Mouse (Mus musculus): ENCODE results near the gene Itga7. TPM values are rescaled to one million over a fixed set of nuclear protein-coding genes. Genes with fewer than 3 reads are reported as not detected.

The Itga7 gene
- total RNA-seq, 1 experiment, result 17.6 TPM

DNA sequence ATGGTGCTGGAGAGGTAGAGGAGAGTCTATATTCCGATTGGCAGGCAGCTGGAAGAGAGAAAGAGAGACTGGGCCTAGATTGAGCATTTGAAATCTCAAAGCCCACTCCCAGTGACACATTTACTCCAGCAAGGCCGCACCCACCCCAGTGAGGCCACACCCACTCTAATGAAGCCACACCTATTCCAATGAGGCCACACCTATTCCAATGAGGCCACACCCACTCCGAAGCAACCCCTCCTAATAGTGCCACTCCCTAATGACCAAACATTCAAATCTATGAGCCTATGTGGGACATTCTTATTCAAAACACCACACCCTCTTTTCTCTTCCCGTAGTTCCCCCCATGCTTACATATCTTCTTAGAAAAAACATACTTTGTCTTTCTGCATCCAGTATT, 13.9 kb downstream of the Itga7 start:
- TF ChIP-seq ZC3H11A (IDR thresholded peaks at IDR 0.05; ENCODE audit: borderline replicate concordance, low read depth, low read length) (no peak), HCFC1 (IDR thresholded peaks at IDR 0.05; ENCODE audit: borderline replicate concordance, insufficient read depth, low read length) (no peak), MAFK (IDR thresholded peaks at IDR 0.05; ENCODE audit: insufficient read depth, low read depth, low read length) (no peak), ZNF384 (IDR thresholded peaks at IDR 0.05; ENCODE audit: low read depth, low read length) (no peak), CHD2 (IDR thresholded peaks at IDR 0.05; ENCODE audit: low read depth, low read length) (no peak)
- DNase-seq (ENCODE audit: low read depth, low spot score), result no peak
- Histone ChIP-seq H3K4me1 (ENCODE audit: control insufficient read depth in 2 of 2, insufficient read depth in 2 of 2, low read length in 2 of 2, poor library complexity in 1 of 2) (no peaks in the 10 kb centered on the region), H3K36me3 (ENCODE audit: control insufficient read depth, insufficient read depth, low read length, poor library complexity, severe bottlenecking) (no peaks in the 10 kb centered on the region), H3K27ac (ENCODE audit: insufficient read depth, low read depth, low read length, poor library complexity, severe bottlenecking) (no peak overlapping the region), H3K9me3 (ENCODE audit: control insufficient read depth, insufficient read depth, low read depth, low read length) (no peaks in the 10 kb centered on the region), H3K4me3 (ENCODE audit: insufficient read depth in 1 of 2, low read depth in 1 of 2, low read length in 2 of 2, poor library complexity in 1 of 2, severe bottlenecking in 1 of 2) (no peak overlapping the region), H3K9ac (ENCODE audit: insufficient read depth, low read depth, low read length, poor library complexity, severe bottlenecking) (no peak overlapping the region)
- in situ Hi-C loops (cut with MboI; ENCODE audit: low sequenced_read_pairs in 2 of 2, unreplicated experiment in 2 of 2), result no loop called here

DNA sequence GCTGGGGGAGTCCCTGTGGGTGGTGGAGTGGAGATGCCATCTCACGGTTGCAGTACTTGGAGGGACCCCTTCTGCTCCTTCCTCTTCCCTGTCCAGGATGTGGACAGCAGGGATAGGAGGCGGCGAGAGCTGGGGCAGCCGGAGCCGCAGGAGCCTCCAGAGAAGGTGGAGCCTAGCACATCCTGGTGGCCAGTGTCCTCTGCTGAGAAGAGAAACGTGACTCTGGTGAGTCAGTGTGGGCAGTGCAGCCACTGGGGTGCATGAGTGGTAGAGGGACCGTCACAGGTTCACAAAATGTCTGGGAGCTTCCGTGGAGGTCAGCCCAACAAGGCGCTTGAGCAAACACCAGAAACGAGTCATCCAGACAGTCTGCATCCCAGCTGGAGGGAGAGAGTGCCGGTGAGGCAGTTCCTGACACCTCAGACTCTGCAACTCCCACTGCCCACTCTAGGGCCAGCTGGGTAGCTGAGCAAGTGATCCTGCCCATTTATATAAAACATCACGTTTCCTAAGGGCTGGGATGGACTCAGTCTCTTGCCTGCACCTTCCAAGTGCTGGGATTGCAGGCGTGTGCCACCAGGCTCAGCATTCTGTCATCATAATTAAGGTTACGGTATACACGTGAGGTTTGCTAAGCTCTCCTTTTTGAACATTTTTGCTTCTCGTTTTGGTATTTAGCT, 16.7 kb downstream of the Itga7 start:
- H3K4me1 ChIP-seq (ENCODE audit: control insufficient read depth in 2 of 2, insufficient read depth in 2 of 2, low read length in 2 of 2, poor library complexity in 1 of 2), result no peaks in the 10 kb centered on the region
- DNase-seq (ENCODE audit: low read depth, low spot score), result no peak
- H3K4me3 ChIP-seq (ENCODE audit: insufficient read depth in 1 of 2, low read depth in 1 of 2, low read length in 2 of 2, poor library complexity in 1 of 2, severe bottlenecking in 1 of 2), result no peak overlapping the region
- no peaks in the 10 kb centered on the region for H3K9me3 ChIP-seq (ENCODE audit: control insufficient read depth, insufficient read depth, low read depth, low read length)
- no peak for TF ChIP-seq ZC3H11A (IDR thresholded peaks at IDR 0.05; ENCODE audit: borderline replicate concordance, low read depth, low read length)
- no peak for TF ChIP-seq MAFK (IDR thresholded peaks at IDR 0.05; ENCODE audit: insufficient read depth, low read depth, low read length)
- TF ChIP-seq ZNF384 (IDR thresholded peaks at IDR 0.05; ENCODE audit: low read depth, low read length), result no peak
- no peak for TF ChIP-seq HCFC1 (IDR thresholded peaks at IDR 0.05; ENCODE audit: borderline replicate concordance, insufficient read depth, low read length)
- no peak for TF ChIP-seq CHD2 (IDR thresholded peaks at IDR 0.05; ENCODE audit: low read depth, low read length)
- in situ Hi-C loops (cut with MboI; ENCODE audit: low sequenced_read_pairs in 2 of 2, unreplicated experiment in 2 of 2), result no loop called here
- H3K9ac ChIP-seq (ENCODE audit: insufficient read depth, low read depth, low read length, poor library complexity, severe bottlenecking), result no peak overlapping the region
- no peaks in the 10 kb centered on the region for H3K36me3 ChIP-seq (ENCODE audit: control insufficient read depth, insufficient read depth, low read length, poor library complexity, severe bottlenecking)
- no peak overlapping the region for H3K27ac ChIP-seq (ENCODE audit: insufficient read depth, low read depth, low read length, poor library complexity, severe bottlenecking)

DNA sequence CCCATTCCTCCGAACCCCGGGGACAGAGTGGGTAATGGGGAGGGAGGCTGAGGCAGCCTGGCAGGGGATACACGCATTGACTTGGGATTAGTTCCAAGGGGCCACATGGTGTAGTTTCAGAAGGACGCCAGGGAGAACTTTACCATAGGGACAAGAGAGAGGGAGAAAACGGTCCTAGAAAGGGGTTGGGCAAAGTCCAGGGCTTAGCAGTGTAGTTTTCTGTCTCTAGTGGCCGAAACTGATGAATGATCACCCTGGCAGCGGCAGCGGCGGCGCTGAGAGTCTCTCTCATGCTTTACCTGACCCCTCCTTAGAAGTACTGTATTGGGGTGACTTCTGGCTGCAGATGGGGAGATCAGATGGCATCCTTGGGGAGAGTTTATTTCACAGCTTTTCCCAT, 24.7 kb downstream of the Itga7 start:
- TF ChIP-seq ZNF384 (IDR thresholded peaks at IDR 0.05; ENCODE audit: low read depth, low read length) (no peak), ZC3H11A (IDR thresholded peaks at IDR 0.05; ENCODE audit: borderline replicate concordance, low read depth, low read length) (no peak), HCFC1 (IDR thresholded peaks at IDR 0.05; ENCODE audit: borderline replicate concordance, insufficient read depth, low read length) (no peak), CHD2 (IDR thresholded peaks at IDR 0.05; ENCODE audit: low read depth, low read length) (no peak), MAFK (IDR thresholded peaks at IDR 0.05; ENCODE audit: insufficient read depth, low read depth, low read length) (no peak)

DNA sequence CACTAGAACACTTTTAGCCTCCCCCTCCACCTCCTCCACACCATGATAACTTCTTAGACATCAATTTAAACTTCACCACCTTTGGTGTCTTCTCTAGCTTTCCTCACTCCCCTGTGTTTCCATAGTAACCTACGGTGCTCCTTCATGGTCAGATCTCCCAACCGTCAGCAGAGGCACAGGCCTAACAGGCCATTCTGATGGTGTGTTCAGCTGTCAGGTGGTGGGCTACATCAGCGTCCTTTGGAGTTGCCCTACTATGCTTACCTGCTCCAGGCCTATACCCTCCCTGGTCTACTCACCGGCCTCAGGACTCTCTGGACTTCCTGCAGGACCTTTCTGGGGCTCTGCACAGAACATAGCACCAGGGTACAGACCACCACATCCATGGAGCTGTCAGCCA, 26.5 kb downstream of the Itga7 start:
- TF ChIP-seq HCFC1 (IDR thresholded peaks at IDR 0.05; ENCODE audit: borderline replicate concordance, insufficient read depth, low read length), result no peak
- TF ChIP-seq CHD2 (IDR thresholded peaks at IDR 0.05; ENCODE audit: low read depth, low read length), result no peak
- TF ChIP-seq MAFK (IDR thresholded peaks at IDR 0.05; ENCODE audit: insufficient read depth, low read depth, low read length), result no peak
- TF ChIP-seq ZNF384 (IDR thresholded peaks at IDR 0.05; ENCODE audit: low read depth, low read length), result no peak
- TF ChIP-seq ZC3H11A (IDR thresholded peaks at IDR 0.05; ENCODE audit: borderline replicate concordance, low read depth, low read length), result no peak
- no peak for DNase-seq (ENCODE audit: low read depth, low spot score)
- Histone ChIP-seq H3K9ac (ENCODE audit: insufficient read depth, low read depth, low read length, poor library complexity, severe bottlenecking) (no peak overlapping the region), H3K9me3 (ENCODE audit: control insufficient read depth, insufficient read depth, low read depth, low read length) (no peaks in the 10 kb centered on the region), H3K4me3 (ENCODE audit: insufficient read depth in 1 of 2, low read depth in 1 of 2, low read length in 2 of 2, poor library complexity in 1 of 2, severe bottlenecking in 1 of 2) (no peak overlapping the region), H3K27ac (ENCODE audit: insufficient read depth, low read depth, low read length, poor library complexity, severe bottlenecking) (no peak overlapping the region), H3K36me3 (ENCODE audit: control insufficient read depth, insufficient read depth, low read length, poor library complexity, severe bottlenecking) (no peaks in the 10 kb centered on the region), H3K4me1 (ENCODE audit: control insufficient read depth in 2 of 2, insufficient read depth in 2 of 2, low read length in 2 of 2, poor library complexity in 1 of 2) (no peaks in the 10 kb centered on the region)
- in situ Hi-C loops (cut with MboI; ENCODE audit: low sequenced_read_pairs in 2 of 2, unreplicated experiment in 2 of 2), result no loop called here

More for the DNA sequence above, 24.7 kb downstream of the Itga7 start:
- no peak overlapping the region for H3K4me3 ChIP-seq (ENCODE audit: insufficient read depth in 1 of 2, low read depth in 1 of 2, low read length in 2 of 2, poor library complexity in 1 of 2, severe bottlenecking in 1 of 2)
- H3K4me1 ChIP-seq (ENCODE audit: control insufficient read depth in 2 of 2, insufficient read depth in 2 of 2, low read length in 2 of 2, poor library complexity in 1 of 2), result no peaks in the 10 kb centered on the region
- H3K36me3 ChIP-seq (ENCODE audit: control insufficient read depth, insufficient read depth, low read length, poor library complexity, severe bottlenecking), result no peaks in the 10 kb centered on the region
- H3K9ac ChIP-seq (ENCODE audit: insufficient read depth, low read depth, low read length, poor library complexity, severe bottlenecking), result no peak overlapping the region
- H3K9me3 ChIP-seq (ENCODE audit: control insufficient read depth, insufficient read depth, low read depth, low read length), result no peaks in the 10 kb centered on the region
- H3K27ac ChIP-seq (ENCODE audit: insufficient read depth, low read depth, low read length, poor library complexity, severe bottlenecking), result no peak overlapping the region
- DNase-seq (ENCODE audit: low read depth, low spot score), result no peak
- in situ Hi-C loops (cut with MboI; ENCODE audit: low sequenced_read_pairs in 2 of 2, unreplicated experiment in 2 of 2), result no loop called here
